Comparison of ENCODE assay signal across 9 mouse cellular contexts in the genomic region with DNA sequence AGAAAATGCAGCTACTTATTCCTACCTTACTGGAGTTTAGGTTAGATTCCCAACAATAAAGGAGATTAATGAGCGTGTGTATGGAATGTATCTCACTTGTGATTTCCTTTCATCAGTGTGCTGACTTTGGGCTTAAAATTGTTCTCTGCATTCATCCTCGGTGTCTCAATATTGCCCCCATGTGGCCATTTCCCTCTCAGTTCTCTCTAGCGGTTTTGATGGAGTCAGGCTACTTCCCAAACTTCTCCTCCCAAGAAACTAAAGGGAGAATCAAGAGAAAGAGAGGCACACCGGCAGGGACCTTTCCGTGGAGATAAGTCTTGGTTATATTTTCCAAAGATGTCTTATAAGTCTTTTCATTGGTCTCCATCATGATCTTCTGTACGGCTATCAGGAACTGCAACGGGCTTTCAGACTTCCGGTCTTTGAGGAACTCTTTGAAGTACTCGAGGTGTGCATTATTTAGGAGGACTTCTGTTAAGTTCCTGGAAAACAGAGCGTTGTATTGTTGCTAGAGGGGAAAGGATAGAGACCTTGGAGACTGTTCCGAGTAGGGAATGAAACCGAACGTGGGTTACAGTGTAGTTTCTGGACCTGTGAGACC. TPM values are rescaled to one million over a fixed set of nuclear protein-coding genes. Genes with fewer than 3 reads are reported as not detected.
A peak's percentile ranks its signal among the peaks of the same experiment; 100 is the strongest.
DNase-seq lines count a peak whose midpoint lies in the region; ATAC-seq and TF ChIP-seq lines count a peak whose summit lies in the region.
"Had no signal": no experiment of that assay in that cellular context is flagged by ENCODE, and none has a peak within 500 bp of the region (broad histone marks: within the 10 kb centered on the region; RNA-seq: fewer than 3 reads in every experiment).

No protein-coding gene starts in this region.

- H3K9ac ChIP-seq in CH12.LX (ENCODE audit: insufficient read depth, low read depth) = peak overlapping the region; percentile 66
- no peak overlapping the region for H3K9ac ChIP-seq in kidney, embryonic 15.5 days
- no peak overlapping the region for H3K9ac ChIP-seq in liver, embryonic 11.5 days (ENCODE audit: low read depth, low read length)
- H3K9ac ChIP-seq: hindbrain, embryonic 15.5 days had no signal

- peak; percentile 81 for DNase-seq in 3T3-L1 (ENCODE audit: low read depth, low spot score)
- peak; percentile 68 for DNase-seq in CH12.LX (ENCODE audit: extremely low read depth)
- DNase-seq in c-Kit-positive CD71-positive TER-119-negative erythroid progenitor cells, embryonic 14.5 days (ENCODE audit: low read depth) = peak; percentile 28
- peak; percentile 61 for DNase-seq in gastrocnemius, adult 18-20 months (ENCODE audit: low spot score)
- peak; percentile 32 for DNase-seq in liver, embryonic 11.5 days (ENCODE audit: low spot score)
- peak; percentile 22 for DNase-seq in ovary, postnatal 36 days (ENCODE audit: low spot score)
- DNase-seq in thymus, postnatal 25 days = peak; percentile 77

- peak overlapping the region; percentile 97 for H3K4me2 ChIP-seq in CH12.LX (ENCODE audit: insufficient read depth, low read depth, poor library complexity, severe bottlenecking)
- H3K4me2 ChIP-seq in kidney, embryonic 15.5 days = peak overlapping the region; percentile 34; the same call in 1 of the 2 replicates
- H3K4me2 ChIP-seq in liver, embryonic 11.5 days = peak overlapping the region; percentile 36; the same call in 1 of the 2 replicates
- H3K4me2 ChIP-seq: hindbrain, embryonic 15.5 days had no signal

- H3K27me3 ChIP-seq in CH12.LX (replicated peaks) = no peaks in the 10 kb centered on the region
- H3K27me3 ChIP-seq in kidney, embryonic 15.5 days = no peaks in the 10 kb centered on the region
- H3K27me3 ChIP-seq in liver, embryonic 11.5 days (replicated peaks; ENCODE audit: control insufficient read depth, insufficient read depth, low read length) = no peaks in the 10 kb centered on the region
- H3K27me3 ChIP-seq: hindbrain, embryonic 15.5 days had no signal

- no peak for TF ChIP-seq EP300 in CH12.LX (IDR thresholded peaks at IDR 0.05; ENCODE audit: low read length)

- no peaks in the 10 kb centered on the region for H3K79me2 ChIP-seq in CH12.LX (replicated peaks; ENCODE audit: control insufficient read depth, extremely low read depth, insufficient read depth, poor library complexity, severe bottlenecking)

- TF ChIP-seq CTCF in CH12.LX (conservative IDR thresholded peaks at IDR 0.05 in 1 of 2, IDR thresholded peaks at IDR 0.05 in 1 of 2; ENCODE audit: low read depth in 2 of 2, low read length in 2 of 2) = peak; percentile 65 to 91

- 53% methylated on average over 13 of the region's 13 CpGs for WGBS in kidney, embryonic 15.5 days
- 40% methylated on average over 13 of the region's 13 CpGs for WGBS in liver, embryonic 11.5 days

- H3K4me1 ChIP-seq in CH12.LX (ENCODE audit: control insufficient read depth in 1 of 2, insufficient read depth in 2 of 2) = peaks cover 11 to 29% of the 10 kb centered on the region in 2 experiments
- H3K4me1 ChIP-seq in kidney, embryonic 15.5 days = no peaks in the 10 kb centered on the region
- no peaks in the 10 kb centered on the region for H3K4me1 ChIP-seq in liver, embryonic 11.5 days (replicated peaks; ENCODE audit: control insufficient read depth, insufficient read depth, low read length)
- H3K4me1 ChIP-seq: hindbrain, embryonic 15.5 days had no signal

- no peak overlapping the region for H3K27ac ChIP-seq in CH12.LX (ENCODE audit: insufficient read depth, low read depth)
- no peak overlapping the region for H3K27ac ChIP-seq in kidney, embryonic 15.5 days
- H3K27ac ChIP-seq in liver, embryonic 11.5 days (ENCODE audit: low read depth, low read length) = no peak overlapping the region
- H3K27ac ChIP-seq: hindbrain, embryonic 15.5 days had no signal

- TF ChIP-seq POLR2A in CH12.LX (IDR thresholded peaks at IDR 0.05; ENCODE audit: low read depth, low read length) = no peak

- H3K36me3 ChIP-seq in CH12.LX (replicated peaks in 1 of 2; ENCODE audit: control insufficient read depth in 1 of 2, insufficient read depth in 1 of 2, low read length in 1 of 2) = no peaks in the 10 kb centered on the region
- no peaks in the 10 kb centered on the region for H3K36me3 ChIP-seq in kidney, embryonic 15.5 days
- H3K36me3 ChIP-seq in liver, embryonic 11.5 days (ENCODE audit: control insufficient read depth, insufficient read depth, low read length) = no peaks in the 10 kb centered on the region
- H3K36me3 ChIP-seq: hindbrain, embryonic 15.5 days had no signal

- no peak for ATAC-seq in kidney, embryonic 15.5 days (replicated peaks; ENCODE audit: low FRiP score)
- ATAC-seq in liver, embryonic 11.5 days (replicated peaks; ENCODE audit: low FRiP score) = no peak

- dilution Hi-C loops in CH12.LX (cut with MboI; ENCODE audit: extremely low pct_ligation_motif_present, extremely low pct_unique_long_range_greater_than_20kb, low sequenced_read_pairs) = no loop called here

- peak; percentile 90 for TF ChIP-seq RAD21 in CH12.LX (IDR thresholded peaks at IDR 0.05; ENCODE audit: low read depth, low read length)

- peak overlapping the region; percentile 18 to 46 (median 42) for H3K4me3 ChIP-seq in CH12.LX (replicated peaks in 1 of 3; ENCODE audit: low read depth in 2 of 3, low read length in 2 of 3, poor library complexity in 1 of 3)
- H3K4me3 ChIP-seq in kidney, embryonic 15.5 days (replicated peaks) = no peak overlapping the region
- no peak overlapping the region for H3K4me3 ChIP-seq in liver, embryonic 11.5 days (ENCODE audit: low read depth, low read length)
- H3K4me3 ChIP-seq: hindbrain, embryonic 15.5 days had no signal

- in situ Hi-C loops in CH12.LX (cut with MboI; ENCODE audit: low pct_ligation_motif_present, low pct_unique_long_range_greater_than_20kb, low sequenced_read_pairs) = loop anchor here (5.0 kb wide), 1 partner anchor 250 kb away; no protein-coding TSS in a partner anchor

- H3K9me3 ChIP-seq in CH12.LX (replicated peaks; ENCODE audit: low read length) = no peaks in the 10 kb centered on the region
- H3K9me3 ChIP-seq in kidney, embryonic 15.5 days (replicated peaks) = no peaks in the 10 kb centered on the region
- H3K9me3 ChIP-seq in liver, embryonic 11.5 days (ENCODE audit: control insufficient read depth, low read length) = no peaks in the 10 kb centered on the region
- H3K9me3 ChIP-seq: hindbrain, embryonic 15.5 days had no signal

TF ChIP-seq in CH12.LX, 34 proteins besides CTCF, POLR2A, EP300 and RAD21 (continues in another document):
- TF ChIP-seq ZMIZ1 (IDR thresholded peaks at IDR 0.05; ENCODE audit: low read depth, low read length) (no peak), ZC3H11A (IDR thresholded peaks at IDR 0.05; ENCODE audit: low read depth, low read length) (no peak; the same call in 1 of the 2 replicates), PAX5 (IDR thresholded peaks at IDR 0.05; ENCODE audit: low read length) (no peak), BHLHE40 (IDR thresholded peaks at IDR 0.05; ENCODE audit: low read depth, low read length) (0 out of 2 replicates have a peak, but pooled peaks have one; percentile 19), HCFC1 (IDR thresholded peaks at IDR 0.05; ENCODE audit: low read depth, low read length) (0 out of 2 replicates have a peak, but pooled peaks have one; percentile 40), JUND (conservative IDR thresholded peaks at IDR 0.05; ENCODE audit: low read depth, low read length) (0 out of 2 replicates have a peak, but pooled peaks have one; percentile 7), POLR2AphosphoS2 (IDR thresholded peaks at IDR 0.05; ENCODE audit: low read depth, low read length) (no peak), JUN (IDR thresholded peaks at IDR 0.05; ENCODE audit: insufficient read depth, low read depth, low read length) (no peak), CHD1 (IDR thresholded peaks at IDR 0.05; ENCODE audit: low read depth, low read length) (no peak), IRF4 (IDR thresholded peaks at IDR 0.05; ENCODE audit: low read depth, low read length) (peak; percentile 10; the same call in 1 of the 2 replicates), SMC3 (IDR thresholded peaks at IDR 0.05; ENCODE audit: low read depth, low read length) (peak; percentile 75), RCOR1 (conservative IDR thresholded peaks at IDR 0.05; ENCODE audit: low read depth, low read length) (no peak), UBTF (IDR thresholded peaks at IDR 0.05; ENCODE audit: low read depth, low read length) (no peak), ZKSCAN1 (IDR thresholded peaks at IDR 0.05; ENCODE audit: borderline replicate concordance, low read depth, low read length) (no peak), TCF12 (IDR thresholded peaks at IDR 0.05; ENCODE audit: low read depth, low read length) (no peak), ETS1 (conservative IDR thresholded peaks at IDR 0.05; ENCODE audit: low read depth, low read length) (0 out of 2 replicates have a peak, but pooled peaks have one; percentile 11), ELF1 (IDR thresholded peaks at IDR 0.05; ENCODE audit: low read depth, low read length) (peak; percentile 76), KAT2A (IDR thresholded peaks at IDR 0.05; ENCODE audit: insufficient replicate concordance, low read length) (no peak), CHD2 (IDR thresholded peaks at IDR 0.05; ENCODE audit: low read length) (no peak), GABPA (IDR thresholded peaks at IDR 0.05; ENCODE audit: insufficient replicate concordance, low read depth, low read length) (no peak), SIN3A (IDR thresholded peaks at IDR 0.05; ENCODE audit: low read length) (no peak), NELFE (IDR thresholded peaks at IDR 0.05; ENCODE audit: low read depth, low read length) (no peak), ZNF384 (IDR thresholded peaks at IDR 0.05; ENCODE audit: low read depth, low read length) (no peak), TBP (conservative IDR thresholded peaks at IDR 0.05; ENCODE audit: low read depth, low read length) (no peak), USF1 (IDR thresholded peaks at IDR 0.05; ENCODE audit: low read depth, low read length) (no peak)

RNA-seq across cellular contexts. Expression of a gene that starts 36.5 kb away (rescaled TPM):
- total RNA-seq in CH12.LX (2012; rRNA removed) = not detected in 2 replicates
- not detected in 2 replicates for total RNA-seq in CH12.LX (2014; rRNA removed)
- 0.10 and 0.20 TPM in 2 replicates for polyA plus RNA-seq in CH12.LX (2012; ENCODE audit: insufficient read length, low read depth)
- under 1 TPM; 0.09 to 0.11 TPM for total RNA-seq in gastrocnemius, adult 18-20 months (2021)
- polyA plus RNA-seq in kidney, embryonic 15.5 days (2015; fragmentation: Nextera tagmentation; extraction: Ambion mirVana) = not detected in 2 replicates
- 0.07 TPM in 1 of 2 replicates, not detected in the other for polyA plus RNA-seq in liver, embryonic 11.5 days (2014; fragmentation: Nextera tagmentation; extraction: Ambion mirVana)

RNA-seq across cellular contexts. Expression of a gene that starts 58.3 kb away (rescaled TPM):
- 7.5 and 8.4 TPM in 2 replicates for total RNA-seq in CH12.LX (2012; rRNA removed)
- 9.2 and 9.7 TPM in 2 replicates for total RNA-seq in CH12.LX (2014; rRNA removed)
- 18.8 and 19.8 TPM in 2 replicates for polyA plus RNA-seq in CH12.LX (2012; ENCODE audit: insufficient read length, low read depth)
- total RNA-seq in gastrocnemius, adult 18-20 months (2021) = 1 to 10 TPM in 1 of 2 experiments, under 1 TPM in 1; 0.87 to 1.5 TPM
- polyA plus RNA-seq in kidney, embryonic 15.5 days (2015; fragmentation: Nextera tagmentation; extraction: Ambion mirVana) = 10.4 and 11.6 TPM in 2 replicates
- 5.4 and 7.2 TPM in 2 replicates for polyA plus RNA-seq in liver, embryonic 11.5 days (2014; fragmentation: Nextera tagmentation; extraction: Ambion mirVana)

Comparison
In these comparisons a context has a peak if more than half of its experiments do, and no peak if none do; other contexts are left out.
1. DNase-seq: peak in every context shown above with its lines; median percentile 81 in 3T3-L1; 77 in thymus, postnatal 25 days; 68 in CH12.LX; 61 in gastrocnemius, adult 18-20 months; 32 in liver, embryonic 11.5 days; 28 in c-Kit-positive CD71-positive TER-119-negative erythroid progenitor cells, embryonic 14.5 days; 22 in ovary, postnatal 36 days.
2. H3K4me2 ChIP-seq: peak in every context shown above with its lines; median percentile 97 in CH12.LX; 36 in liver, embryonic 11.5 days; 34 in kidney, embryonic 15.5 days.
3. H3K4me3 ChIP-seq: peak in CH12.LX (3 of 3); none in kidney, embryonic 15.5 days (single experiment) and liver, embryonic 11.5 days (single experiment).